Mouse (Mus musculus) C2C12 (cell line): ENCODE measurements at regions not wholly inside any gene's neighbourhood (a gene's known extent, or its start where the extent isn't known, plus 50 kb on each side); places are given as distances from the start of the nearest gene placed in this dataset.

Experiments
- H3K27me3 ChIP-seq: one replicate; pipeline ENCODE4 v1.6.1; 2011; ENCODE audit not compliant: control insufficient read depth, insufficient read depth, insufficient read length
- H3K36me3 ChIP-seq: one replicate; pipeline ENCODE4 v1.6.1; 2011; ENCODE audit not compliant: control insufficient read depth, insufficient read depth
- H3K4me3 ChIP-seq: one replicate; pipeline ENCODE4 v1.5.1; 2011; ENCODE audit warnings: mild to moderate bottlenecking, control low read depth; ENCODE audit not compliant: poor library complexity, insufficient read depth, severe bottlenecking
- H3K79me2 ChIP-seq: one replicate; pipeline ENCODE4 v1.6.1; 2011; ENCODE audit not compliant: control insufficient read depth, insufficient read depth
- H3K79me3 ChIP-seq: one replicate; pipeline ENCODE4 v1.6.1; 2011; ENCODE audit warnings: low read depth, control low read depth
- H3ac ChIP-seq: one replicate; pipeline ENCODE3; 2011; ENCODE audit warnings: low read depth; ENCODE audit not compliant: control insufficient read depth, insufficient read length
- CEBPB ChIP-seq: IDR thresholded peaks from one replicate; pipeline ENCODE4 v1.6.1; 2011; ENCODE audit warnings: low read depth, mild to moderate bottlenecking, control low read depth, moderate library complexity
- CTCF ChIP-seq: IDR thresholded peaks from one replicate; pipeline ENCODE4 v1.5.1; 2011; ENCODE audit not compliant: control insufficient read depth, insufficient read depth, insufficient read length
- FOSL1 ChIP-seq: IDR thresholded peaks from one replicate; pipeline ENCODE4 v1.8.0; 2011; ENCODE audit warnings: mild to moderate bottlenecking, low read length; ENCODE audit not compliant: poor library complexity, insufficient read depth, severe bottlenecking
- MAX ChIP-seq: IDR thresholded peaks from one replicate; pipeline ENCODE4 v1.6.1; 2011; ENCODE audit warnings: mild to moderate bottlenecking, control low read depth
- MYOD1 ChIP-seq: IDR thresholded peaks from one replicate; pipeline ENCODE4 v1.6.1; 2011; ENCODE audit warnings: low read depth; ENCODE audit not compliant: control insufficient read depth, insufficient read length
- MYOG ChIP-seq: IDR thresholded peaks from one replicate; pipeline ENCODE4 v1.6.1; 2011; ENCODE audit not compliant: control insufficient read depth, insufficient read length; ENCODE audit errors: extremely low read depth
- USF1 ChIP-seq: IDR thresholded peaks from one replicate; pipeline ENCODE4 v1.6.1; 2011; ENCODE audit warnings: low read depth, mild to moderate bottlenecking, control low read depth, moderate library complexity

DNA sequence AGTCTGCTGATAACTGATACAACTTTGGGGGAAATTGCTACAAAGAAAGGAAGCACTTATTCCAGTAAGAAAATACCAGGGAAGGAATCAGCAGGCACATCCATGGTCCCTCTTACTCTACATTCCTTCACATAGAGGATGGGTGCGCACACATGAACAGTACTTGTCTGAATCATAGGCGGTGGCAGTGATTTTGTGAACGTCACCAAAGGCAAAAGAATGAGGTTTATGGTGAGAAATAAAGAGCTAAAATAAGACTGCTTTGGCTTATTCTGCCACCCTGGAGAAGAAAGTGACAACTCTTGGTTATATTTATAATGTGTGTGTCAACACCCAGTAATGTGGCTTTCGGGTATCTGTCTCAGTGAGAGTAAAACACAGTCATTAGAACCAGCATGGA, 59.9 kb upstream of the Ccdc80 start:
- H3K36me3 ChIP-seq, result no peaks in the 10 kb centered on the region
- H3K27me3 ChIP-seq, result no peaks in the 10 kb centered on the region
- no peaks in the 10 kb centered on the region for H3K79me2 ChIP-seq
- TF ChIP-seq USF1, result no peak
- TF ChIP-seq MYOD1, result no peak
- no peak for TF ChIP-seq FOSL1
- no peak for TF ChIP-seq MAX
- TF ChIP-seq CEBPB, result no peak
- no peak for TF ChIP-seq CTCF
- no peak for TF ChIP-seq MYOG
- no peak overlapping the region for H3K4me3 ChIP-seq
- H3ac ChIP-seq, result no peak overlapping the region
- no peaks in the 10 kb centered on the region for H3K79me3 ChIP-seq

DNA sequence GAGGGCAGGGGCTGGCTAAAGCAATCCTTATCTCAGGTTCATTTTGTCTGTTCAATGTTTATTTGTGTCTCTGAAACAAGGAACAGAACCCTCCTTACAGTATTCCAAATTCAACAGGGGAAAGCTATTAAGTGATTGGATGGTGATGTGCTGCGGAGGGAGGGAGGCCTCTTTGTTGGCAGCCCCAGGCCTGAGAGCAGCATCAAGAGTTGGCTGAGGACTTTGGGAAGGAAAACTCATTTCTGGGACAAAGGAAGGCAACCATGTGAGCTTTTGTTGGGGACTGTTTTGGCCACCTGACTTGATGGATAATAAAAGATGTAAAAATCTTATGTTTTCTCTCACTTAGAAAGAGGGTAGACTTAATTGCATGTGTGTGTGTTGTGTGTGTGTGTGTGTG, 58.8 kb upstream of the Ccdc80 start:
- TF ChIP-seq MAX, result no peak
- no peak for TF ChIP-seq FOSL1
- no peak for TF ChIP-seq MYOD1
- TF ChIP-seq MYOG, result no peak
- no peak for TF ChIP-seq CEBPB
- TF ChIP-seq USF1, result no peak
- TF ChIP-seq CTCF, result no peak
- no peak overlapping the region for H3K4me3 ChIP-seq
- no peaks in the 10 kb centered on the region for H3K27me3 ChIP-seq
- H3K79me3 ChIP-seq, result no peaks in the 10 kb centered on the region
- no peaks in the 10 kb centered on the region for H3K79me2 ChIP-seq
- H3ac ChIP-seq, result no peak overlapping the region
- no peaks in the 10 kb centered on the region for H3K36me3 ChIP-seq

DNA sequence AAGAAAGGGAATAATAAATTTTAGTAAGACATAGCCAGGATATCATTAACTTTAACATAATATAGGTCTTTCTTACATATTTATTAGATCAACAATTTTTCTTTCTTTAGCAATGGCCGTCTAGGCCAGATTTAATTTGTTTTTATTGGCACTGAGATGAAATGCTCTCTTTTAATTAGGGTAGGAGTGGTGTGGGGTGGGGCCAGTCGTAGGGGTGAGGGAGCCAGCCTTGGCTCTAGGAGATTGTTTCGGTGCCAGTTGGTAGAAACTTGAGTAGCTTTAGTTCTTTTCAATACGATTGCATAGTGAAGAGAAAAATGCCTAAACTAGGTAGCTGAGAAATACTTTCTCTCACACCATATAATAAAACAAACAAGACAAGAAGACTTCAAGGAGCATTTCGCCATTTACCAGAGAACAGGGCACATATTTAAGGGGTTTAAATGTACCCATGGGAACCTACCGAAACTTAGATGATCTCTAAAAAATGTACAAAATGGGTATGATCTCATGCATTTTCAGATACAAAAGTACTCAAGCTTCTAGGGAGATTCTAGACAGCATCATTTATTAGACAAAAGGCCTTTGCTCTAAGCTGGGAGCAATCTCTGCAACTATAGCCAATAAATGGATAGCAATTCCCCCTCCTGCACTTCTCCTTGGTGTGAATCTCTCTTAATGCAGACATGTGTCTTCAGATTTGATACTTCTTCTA, 56.2 kb upstream of the Ccdc80 start:
- TF ChIP-seq MAX, result no peak
- Histone ChIP-seq H3K79me2 (no peaks in the 10 kb centered on the region), H3K27me3 (no peaks in the 10 kb centered on the region), H3ac (no peak overlapping the region), H3K79me3 (no peaks in the 10 kb centered on the region), H3K4me3 (no peak overlapping the region), H3K36me3 (no peaks in the 10 kb centered on the region)

DNA sequence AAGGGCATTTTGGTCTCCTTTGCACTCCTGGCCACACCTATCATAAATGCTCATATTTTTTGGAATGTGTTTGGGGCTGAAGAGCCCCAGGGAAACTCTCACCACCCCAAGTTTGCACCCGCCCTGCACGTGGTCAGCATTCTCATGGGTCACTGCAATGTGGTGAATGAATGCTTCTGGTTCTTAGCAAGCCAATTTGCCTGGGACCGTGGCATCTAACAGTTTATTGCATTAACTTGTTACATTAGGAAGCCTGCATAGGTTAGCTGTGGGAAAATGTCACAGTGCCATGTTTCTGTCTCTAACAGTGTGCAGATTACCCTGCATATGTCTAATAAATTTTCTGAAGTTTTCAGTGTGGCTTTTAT, 55.7 kb upstream of the Ccdc80 start:
- no peak overlapping the region for H3ac ChIP-seq
- no peaks in the 10 kb centered on the region for H3K27me3 ChIP-seq
- no peaks in the 10 kb centered on the region for H3K79me2 ChIP-seq
- H3K4me3 ChIP-seq, result no peak overlapping the region
- H3K79me3 ChIP-seq, result no peaks in the 10 kb centered on the region
- H3K36me3 ChIP-seq, result no peaks in the 10 kb centered on the region
- TF ChIP-seq MYOG (no peak), USF1 (no peak), MYOD1 (no peak), CEBPB (no peak), CTCF (no peak), FOSL1 (no peak), MAX (no peak)

DNA sequence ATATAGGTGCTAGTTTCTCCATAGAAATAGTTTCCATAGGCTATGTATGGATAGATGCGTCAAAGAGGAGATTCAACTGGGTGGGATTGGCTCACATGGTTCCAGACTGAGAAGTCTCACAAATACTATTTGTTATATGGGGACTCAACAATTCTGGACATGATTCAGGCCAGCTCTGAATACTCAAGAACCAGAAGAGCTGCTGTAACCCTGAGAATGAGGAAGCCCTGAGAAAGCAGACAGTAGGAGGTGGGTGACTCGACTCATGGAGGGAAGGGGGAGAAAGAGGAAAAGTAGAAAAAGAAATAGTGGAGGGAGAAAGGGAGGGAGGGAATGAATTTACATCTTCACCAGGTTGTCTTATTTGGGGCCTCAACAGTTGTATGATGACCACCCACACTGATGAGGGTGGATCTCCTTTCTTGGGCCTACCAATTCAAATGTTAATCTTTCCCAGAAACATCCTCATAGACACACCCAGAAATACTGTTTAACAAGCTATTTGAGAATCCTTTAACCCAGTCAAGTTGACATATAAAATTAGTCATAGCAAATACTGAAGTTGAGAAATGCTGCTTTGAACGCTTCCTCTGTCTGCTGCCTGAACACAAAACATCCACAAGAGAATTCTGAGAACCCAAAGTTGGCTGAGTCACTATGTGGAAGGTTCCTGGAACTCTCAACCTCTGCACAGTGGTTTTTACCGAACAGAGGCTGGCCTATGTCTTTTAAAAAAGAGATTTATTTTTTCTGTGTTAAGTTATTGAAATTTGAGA, 54.8 kb upstream of the Ccdc80 start:
- Histone ChIP-seq H3ac (no peak overlapping the region), H3K4me3 (no peak overlapping the region), H3K79me3 (no peaks in the 10 kb centered on the region), H3K36me3 (no peaks in the 10 kb centered on the region), H3K27me3 (no peaks in the 10 kb centered on the region), H3K79me2 (no peaks in the 10 kb centered on the region)
- TF ChIP-seq MYOG, result no peak
- no peak for TF ChIP-seq MYOD1
- TF ChIP-seq CTCF, result no peak
- peak; percentile 60 for TF ChIP-seq CEBPB
- TF ChIP-seq USF1, result no peak
